Mouse (Mus musculus) hindbrain, postnatal 0 days (tissue): ENCODE measurements around the gene Zfp36l1. TPM values are rescaled to one million over a fixed set of nuclear protein-coding genes. Genes with fewer than 3 reads are reported as not detected.

Source experiments
- ATAC-seq: fragments of 200-750 bp; cut with Nextera tagmentation; 2 replicates; pipeline ENCODE4 v1.8.0; 2017; ENCODE audit warnings: mild to moderate bottlenecking, moderate TSS enrichment, moderate library complexity
- DNase-seq: peaks from one replicate; pipeline ENCODE4 v3.0.0-alpha.2; 2015; ENCODE audit warnings: low spot score
- H3K27ac ChIP-seq: fragments of 300-500 bp; sonication (generic); 2 replicates; pipeline ENCODE4 v1.5.1; 2014; ENCODE audit warnings: mild to moderate bottlenecking
- H3K27me3 ChIP-seq: fragments of 300-500 bp; sonication (generic); 2 replicates; pipeline ENCODE4 v1.6.1; 2014; ENCODE audit warnings: low read length, mixed read lengths; ENCODE audit not compliant: insufficient read depth
- H3K36me3 ChIP-seq: fragments of 300-500 bp; sonication (generic); 2 replicates; pipeline ENCODE4 v1.6.1; 2014; ENCODE audit warnings: low read length, mixed read lengths; ENCODE audit not compliant: insufficient read depth
- H3K4me1 ChIP-seq: fragments of 300-500 bp; sonication (generic); 2 replicates; pipeline ENCODE4 v1.6.1; 2014; ENCODE audit warnings: antibody characterized with exemption, low read length, mixed read lengths; ENCODE audit not compliant: insufficient read depth
- H3K4me2 ChIP-seq: fragments of 300-500 bp; sonication (generic); 2 replicates; pipeline ENCODE4 v1.6.1; 2014; ENCODE audit warnings: low read depth, mild to moderate bottlenecking, low read length, moderate library complexity, mixed read lengths
- H3K4me3 ChIP-seq: fragments of 300-500 bp; sonication (generic); 2 replicates; pipeline ENCODE4 v1.5.1; 2014; ENCODE audit warnings: low read length
- H3K9ac ChIP-seq: fragments of 300-500 bp; sonication (generic); replicated peaks from 2 replicates; pipeline ENCODE4 v1.6.1; 2014; ENCODE audit warnings: mild to moderate bottlenecking, low read length, moderate library complexity, mixed read lengths
- H3K9me3 ChIP-seq: fragments of 300-500 bp; sonication (generic); 2 replicates; pipeline ENCODE4 v1.6.1; 2016; ENCODE audit warnings: low read length, mixed read lengths
- CTCF ChIP-seq: IDR thresholded peaks from 2 replicates; pipeline ENCODE4 v1.5.1; 2016; ENCODE audit warnings: antibody characterized with exemption, control low read depth, low read depth
- WGBS: fragments of 180-500 bp; shearing (Covaris S2); extraction: QIAGEN DNeasy Blood & Tissue Kit; methylation state at CpG from one replicate; pipeline ENCODE4 v1.1.7; 2014; 5-methylcytosine and 5-hydroxymethylcytosine counted together
- polyA plus RNA-seq: library from polyadenylated mRNA; unstranded; fragments of >200 nt; fragmentation: Nextera tagmentation; extraction: Ambion mirVana; gene quantifications from 2 replicates; pipeline ENCODE4 v1.2.1, GENCODE M21; 2015
- total RNA-seq: library from RNA; depleted of rRNA; stranded (reverse); fragments of >200 nt; gene quantifications from 2 replicates; pipeline ENCODE4 v1.2.3, GENCODE M21; 2014

Gene Zfp36l1
- total and polyA plus RNA-seq, 2 experiments from 2014 or later = 61.8 to 65.9 TPM

DNA sequence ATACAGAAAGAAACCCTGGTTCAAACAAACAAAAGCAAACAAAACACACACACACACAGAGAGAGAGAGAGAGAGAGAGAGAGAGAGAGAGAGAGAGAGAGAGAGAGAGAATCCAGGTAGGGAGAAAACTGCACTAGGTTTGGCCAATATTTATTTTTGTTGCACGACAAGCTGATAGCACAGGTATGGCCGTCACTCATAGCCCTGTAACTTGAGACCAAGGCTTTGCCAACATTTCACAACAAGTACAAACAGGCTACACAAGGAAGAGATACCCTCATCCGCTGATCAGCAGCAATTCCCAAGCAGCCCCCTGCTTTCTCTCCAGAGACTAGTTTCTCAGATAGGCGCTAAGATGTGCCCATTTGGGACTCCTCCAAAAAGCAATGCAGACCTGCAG is 9.7 kb downstream of the Zfp36l1 start:
- Histone ChIP-seq H3K9me3 (no peaks in the 10 kb centered on the region), H3K4me1 (no peaks in the 10 kb centered on the region), H3K27me3 (no peaks in the 10 kb centered on the region), H3K9ac (no peak overlapping the region), H3K36me3 (no peaks in the 10 kb centered on the region), H3K4me2 (no peak overlapping the region), H3K4me3 (no peak overlapping the region), H3K27ac (no peak overlapping the region)
- no peak for DNase-seq
- no peak for TF ChIP-seq CTCF
- no peak for ATAC-seq
- WGBS = 73% methylated on average over 4 of the region's 4 CpGs

- Histone ChIP-seq H3K9ac (no peak overlapping the region), H3K9me3 (no peaks in the 10 kb centered on the region), H3K36me3 (no peaks in the 10 kb centered on the region), H3K4me1 (no peaks in the 10 kb centered on the region), H3K4me2 (no peak overlapping the region), H3K27ac (no peak overlapping the region), H3K27me3 (no peaks in the 10 kb centered on the region), H3K4me3 (no peak overlapping the region)
- no peak for TF ChIP-seq CTCF
- DNase-seq (no peak), ATAC-seq (no peak)
- 92% methylated on average over 1 of the region's 1 CpGs for WGBS
These were observed 14.0 kb downstream of the Zfp36l1 start for GRCm38 (mm10) chr12:80098825-80099224.

DNA sequence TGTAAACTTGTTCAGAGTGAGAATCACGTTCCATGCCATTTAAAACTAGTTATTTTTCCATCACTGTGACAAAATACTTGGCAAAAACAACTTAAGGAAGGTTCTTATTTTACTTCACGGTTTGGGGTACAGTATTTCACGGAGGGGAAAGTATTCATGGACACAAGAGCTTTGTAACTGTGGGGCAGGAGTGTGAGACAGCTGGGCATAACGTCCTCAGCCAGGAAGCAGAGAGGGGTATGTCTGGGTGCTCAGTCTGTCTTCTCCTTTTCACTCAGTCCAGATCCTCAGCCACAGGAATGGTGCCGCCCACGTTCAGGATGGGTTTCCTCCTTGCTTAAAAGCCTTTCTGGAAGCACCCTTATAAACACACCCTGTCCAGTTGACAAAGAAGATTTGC is 16.1 kb downstream of the Zfp36l1 start:
- no peak for TF ChIP-seq CTCF
- Histone ChIP-seq H3K9me3 (no peaks in the 10 kb centered on the region), H3K4me3 (no peak overlapping the region), H3K27ac (no peak overlapping the region), H3K9ac (no peak overlapping the region), H3K4me2 (no peak overlapping the region), H3K4me1 (no peaks in the 10 kb centered on the region), H3K36me3 (no peaks in the 10 kb centered on the region), H3K27me3 (no peaks in the 10 kb centered on the region)
- DNase-seq = no peak
- WGBS = 80% methylated on average over 6 of the region's 6 CpGs
- ATAC-seq = no peak

GRCm38 (mm10) chr12:80092787-80093186 is 20.0 kb downstream of the Zfp36l1 start:
- H3K9ac ChIP-seq = no peak overlapping the region
- TF ChIP-seq CTCF = no peak
- H3K27me3 ChIP-seq = no peaks in the 10 kb centered on the region
- ATAC-seq = no peak
- no peak for DNase-seq
- no peaks in the 10 kb centered on the region for H3K36me3 ChIP-seq
- H3K27ac ChIP-seq = no peak overlapping the region
- H3K4me3 ChIP-seq = no peak overlapping the region
- no peaks in the 10 kb centered on the region for H3K4me1 ChIP-seq
- H3K9me3 ChIP-seq = no peaks in the 10 kb centered on the region
- H3K4me2 ChIP-seq = no peak overlapping the region

DNA sequence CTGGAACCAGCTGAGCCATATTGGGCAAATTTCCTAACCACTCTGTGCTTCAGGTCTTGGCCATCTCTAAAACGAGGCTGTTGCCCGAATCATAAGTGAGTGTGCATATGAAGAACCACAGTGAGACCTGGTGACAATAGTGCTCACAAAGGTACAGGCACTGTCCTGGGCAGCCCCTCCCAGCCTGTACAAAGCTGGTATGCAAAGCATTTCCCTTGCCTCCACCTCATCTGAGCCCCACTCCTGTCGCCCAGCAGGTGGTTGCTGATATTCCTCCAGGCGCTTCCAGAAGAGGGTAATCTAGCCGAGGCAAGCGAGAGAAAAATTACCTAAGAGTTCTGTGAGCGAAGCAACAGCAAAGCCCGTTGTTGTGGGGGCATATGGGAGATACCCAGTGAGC is 21.7 kb downstream of the Zfp36l1 start:
- ATAC-seq (no peak), DNase-seq (no peak)
- Histone ChIP-seq H3K27ac (no peak overlapping the region), H3K9me3 (no peaks in the 10 kb centered on the region), H3K27me3 (no peaks in the 10 kb centered on the region), H3K36me3 (no peaks in the 10 kb centered on the region), H3K4me3 (no peak overlapping the region), H3K4me2 (no peak overlapping the region), H3K9ac (no peak overlapping the region), H3K4me1 (no peaks in the 10 kb centered on the region)
- WGBS = 65% methylated on average over 8 of the region's 8 CpGs
- no peak for TF ChIP-seq CTCF

DNA sequence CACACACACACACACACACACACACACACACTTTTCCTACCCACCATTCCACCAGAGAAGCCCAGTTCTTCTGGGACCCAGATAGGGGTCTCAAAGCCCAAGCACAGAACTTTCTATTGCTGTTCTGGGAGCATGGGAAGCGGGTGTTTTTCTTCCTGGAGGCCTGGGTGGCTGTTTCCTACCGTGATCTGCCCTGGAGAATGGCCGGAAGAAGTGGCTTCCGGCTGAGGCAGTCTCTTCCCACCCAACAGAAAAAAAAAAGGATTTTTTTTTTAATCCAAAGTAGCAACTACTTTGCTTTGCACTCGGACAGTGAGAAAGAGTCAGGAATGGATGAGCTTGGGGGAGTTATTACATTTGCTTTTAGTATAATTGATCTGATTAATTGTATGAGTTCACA is 22.3 kb downstream of the Zfp36l1 start:
- TF ChIP-seq CTCF = no peak
- H3K4me2 ChIP-seq = no peak overlapping the region
- no peaks in the 10 kb centered on the region for H3K27me3 ChIP-seq
- no peak overlapping the region for H3K27ac ChIP-seq
- H3K4me3 ChIP-seq = no peak overlapping the region
- DNase-seq = no peak
- WGBS = 74% methylated on average over 5 of the region's 5 CpGs
- no peak for ATAC-seq
- H3K36me3 ChIP-seq = no peaks in the 10 kb centered on the region
- no peaks in the 10 kb centered on the region for H3K9me3 ChIP-seq
- H3K9ac ChIP-seq = no peak overlapping the region
- H3K4me1 ChIP-seq = no peaks in the 10 kb centered on the region

GRCm38 (mm10) chr12:80088143-80088542 is 24.7 kb downstream of the Zfp36l1 start:
- H3K27me3 ChIP-seq = no peaks in the 10 kb centered on the region
- H3K27ac ChIP-seq = no peak overlapping the region
- ATAC-seq = no peak
- 82% methylated on average over 4 of the region's 4 CpGs for WGBS
- H3K4me2 ChIP-seq = no peak overlapping the region
- H3K4me1 ChIP-seq = 0 out of 2 replicates have a peak, but pooled peaks cover 6% of the 10 kb centered on the region
- DNase-seq = no peak
- no peaks in the 10 kb centered on the region for H3K9me3 ChIP-seq
- no peaks in the 10 kb centered on the region for H3K36me3 ChIP-seq
- no peak for TF ChIP-seq CTCF
- no peak overlapping the region for H3K4me3 ChIP-seq
- no peak overlapping the region for H3K9ac ChIP-seq
